Mouse (Mus musculus): ENCODE measurements around the gene Marveld2. TPM values are rescaled to one million over a fixed set of nuclear protein-coding genes. Genes with fewer than 3 reads are reported as not detected.
A peak's percentile ranks its signal among the peaks of the same experiment; 100 is the strongest.

Gene Marveld2
- polyA plus RNA-seq (2014; fragmentation: Nextera tagmentation; extraction: Ambion mirVana) = 6.1 and 8.4 TPM in 2 replicates

- ATAC-seq (ENCODE audit: low read depth) = peak; percentile 87
- Histone ChIP-seq H3K9me3 (ENCODE audit: control insufficient read depth, low read length) (no peaks in the 10 kb centered on the region), H3K9ac (ENCODE audit: low read depth, low read length) (peak within 1 kb of the TSS; percentile 64), H3K4me2 (ENCODE audit: low read depth, low read length) (peak within 1 kb of the TSS; percentile 87), H3K27ac (replicated peaks; ENCODE audit: low read depth, low read length) (peak within 1 kb of the TSS; percentile 10; the same call in 1 of the 2 replicates), H3K4me3 (ENCODE audit: low read depth, low read length) (peak within 1 kb of the TSS; percentile 56), H3K36me3 (ENCODE audit: control insufficient read depth, insufficient read depth, low read length) (peaks cover 42% of the 10 kb centered on the region), H3K27me3 (replicated peaks; ENCODE audit: control insufficient read depth, insufficient read depth, low read length) (peaks cover 23% of the 10 kb centered on the region), H3K4me1 (ENCODE audit: control insufficient read depth, insufficient read depth, low read length) (no peaks in the 10 kb centered on the region)
- DNase-seq (ENCODE audit: low spot score) = peak; percentile 38
- WGBS = 7% methylated on average over 37 of the region's 77 CpGs
Observed at GRCm38 (mm10) chr13:100616181-100617087, at the start of gene Marveld2. Marveld2 (minus strand) TSS chr13:100616971.

- DNase-seq (ENCODE audit: low spot score) (peak; percentile 80), ATAC-seq (ENCODE audit: low read depth) (no peak)
- whole genome bisulfite sequencing = 47% methylated on average over 4 of the region's 4 CpGs
- no peak overlapping the region for H3K9ac ChIP-seq (ENCODE audit: low read depth, low read length)
- no peaks in the 10 kb centered on the region for H3K9me3 ChIP-seq (ENCODE audit: control insufficient read depth, low read length)
- H3K27ac ChIP-seq (replicated peaks; ENCODE audit: low read depth, low read length) = no peak overlapping the region
- H3K27me3 ChIP-seq (replicated peaks; ENCODE audit: control insufficient read depth, insufficient read depth, low read length) = no peaks in the 10 kb centered on the region
- H3K4me2 ChIP-seq (ENCODE audit: low read depth, low read length) = no peak overlapping the region
- H3K4me1 ChIP-seq (ENCODE audit: control insufficient read depth, insufficient read depth, low read length) = no peaks in the 10 kb centered on the region
- H3K4me3 ChIP-seq (ENCODE audit: low read depth, low read length) = no peak overlapping the region
- H3K36me3 ChIP-seq (ENCODE audit: control insufficient read depth, insufficient read depth, low read length) = peaks cover 15% of the 10 kb centered on the region
Observed at GRCm38 (mm10) chr13:100659864-100660456, 43.2 kb upstream of the Marveld2 start.

- H3K9ac ChIP-seq (ENCODE audit: low read depth, low read length) = no peak overlapping the region
- WGBS = 93% methylated on average over 5 of the region's 5 CpGs
Observed at GRCm38 (mm10) chr13:100658091-100658490, 41.3 kb upstream of the Marveld2 start.

GRCm38 (mm10) chr13:100651439-100652186 lies 34.8 kb upstream of the Marveld2 start, which contains the start of gene Taf9:
Taf9 (plus strand) TSS chr13:100651579.
- Histone ChIP-seq H3K27me3 (replicated peaks; ENCODE audit: control insufficient read depth, insufficient read depth, low read length) (no peaks in the 10 kb centered on the region), H3K27ac (replicated peaks; ENCODE audit: low read depth, low read length) (peak within 1 kb of the TSS; percentile 97), H3K9ac (ENCODE audit: low read depth, low read length) (peak within 1 kb of the TSS; percentile 95), H3K4me2 (ENCODE audit: low read depth, low read length) (peak within 1 kb of the TSS; percentile 91), H3K4me1 (ENCODE audit: control insufficient read depth, insufficient read depth, low read length) (peaks cover 7% of the 10 kb centered on the region), H3K36me3 (ENCODE audit: control insufficient read depth, insufficient read depth, low read length) (peaks cover 25% of the 10 kb centered on the region), H3K4me3 (ENCODE audit: low read depth, low read length) (peak within 1 kb of the TSS; percentile 97), H3K9me3 (ENCODE audit: control insufficient read depth, low read length) (no peaks in the 10 kb centered on the region)
- under 1% methylated on average over 30 of the region's 63 CpGs for WGBS
- ATAC-seq (ENCODE audit: low read depth) (peak; percentile 70), DNase-seq (ENCODE audit: low spot score) (no peak)

More at GRCm38 (mm10) chr13:100658091-100658490, 41.3 kb upstream of the Marveld2 start:
- no peak overlapping the region for H3K4me3 ChIP-seq (ENCODE audit: low read depth, low read length)
- no peaks in the 10 kb centered on the region for H3K4me1 ChIP-seq (ENCODE audit: control insufficient read depth, insufficient read depth, low read length)
- no peaks in the 10 kb centered on the region for H3K9me3 ChIP-seq (ENCODE audit: control insufficient read depth, low read length)
- H3K27me3 ChIP-seq (replicated peaks; ENCODE audit: control insufficient read depth, insufficient read depth, low read length) = no peaks in the 10 kb centered on the region
- no peak overlapping the region for H3K4me2 ChIP-seq (ENCODE audit: low read depth, low read length)
- H3K27ac ChIP-seq (replicated peaks; ENCODE audit: low read depth, low read length) = no peak overlapping the region
- peaks cover 14% of the 10 kb centered on the region for H3K36me3 ChIP-seq (ENCODE audit: control insufficient read depth, insufficient read depth, low read length)
- ATAC-seq (ENCODE audit: low read depth) = no peak
- no peak for DNase-seq (ENCODE audit: low spot score)

- peak within 1 kb of the TSS; percentile 97 for H3K4me3 ChIP-seq (ENCODE audit: low read depth, low read length)
- WGBS = under 1% methylated on average over 36 of the region's 73 CpGs
- H3K36me3 ChIP-seq (ENCODE audit: control insufficient read depth, insufficient read depth, low read length) = peaks cover 30% of the 10 kb centered on the region
- peak within 1 kb of the TSS; percentile 97 for H3K27ac ChIP-seq (replicated peaks; ENCODE audit: low read depth, low read length)
- peak; percentile 99 for ATAC-seq (ENCODE audit: low read depth)
- DNase-seq (ENCODE audit: low spot score) = peak; percentile 94
- peaks cover 7% of the 10 kb centered on the region for H3K4me1 ChIP-seq (ENCODE audit: control insufficient read depth, insufficient read depth, low read length)
- peak within 1 kb of the TSS; percentile 95 for H3K9ac ChIP-seq (ENCODE audit: low read depth, low read length)
- H3K27me3 ChIP-seq (replicated peaks; ENCODE audit: control insufficient read depth, insufficient read depth, low read length) = no peaks in the 10 kb centered on the region
- H3K9me3 ChIP-seq (ENCODE audit: control insufficient read depth, low read length) = no peaks in the 10 kb centered on the region
- H3K4me2 ChIP-seq (ENCODE audit: low read depth, low read length) = peak within 1 kb of the TSS; percentile 91
Observed at GRCm38 (mm10) chr13:100650550-100651438, 34.0 kb upstream of the Marveld2 start, which contains the start of the genes Ak6 and Rad17. Ak6 (plus strand) TSS chr13:100650979. Rad17 (minus strand) TSS chr13:100651051.

GRCm38 (mm10) chr13:100648223-100648622 lies 31.5 kb upstream of the Marveld2 start:
- peaks cover 50% of the 10 kb centered on the region for H3K36me3 ChIP-seq (ENCODE audit: control insufficient read depth, insufficient read depth, low read length)
- peaks cover 7% of the 10 kb centered on the region for H3K4me1 ChIP-seq (ENCODE audit: control insufficient read depth, insufficient read depth, low read length)
- no peaks in the 10 kb centered on the region for H3K9me3 ChIP-seq (ENCODE audit: control insufficient read depth, low read length)
- H3K4me3 ChIP-seq (ENCODE audit: low read depth, low read length) = no peak overlapping the region
- H3K27me3 ChIP-seq (replicated peaks; ENCODE audit: control insufficient read depth, insufficient read depth, low read length) = no peaks in the 10 kb centered on the region
- H3K4me2 ChIP-seq (ENCODE audit: low read depth, low read length) = no peak overlapping the region
- no peak for DNase-seq (ENCODE audit: low spot score)
- H3K27ac ChIP-seq (replicated peaks; ENCODE audit: low read depth, low read length) = no peak overlapping the region
- H3K9ac ChIP-seq (ENCODE audit: low read depth, low read length) = no peak overlapping the region
- ATAC-seq (ENCODE audit: low read depth) = no peak
- 95% methylated on average over 8 of the region's 8 CpGs for WGBS

GRCm38 (mm10) chr13:100642471-100643209 lies 25.9 kb upstream of the Marveld2 start:
- Histone ChIP-seq H3K9me3 (ENCODE audit: control insufficient read depth, low read length) (no peaks in the 10 kb centered on the region), H3K4me3 (ENCODE audit: low read depth, low read length) (no peak overlapping the region), H3K4me1 (ENCODE audit: control insufficient read depth, insufficient read depth, low read length) (no peaks in the 10 kb centered on the region), H3K4me2 (ENCODE audit: low read depth, low read length) (no peak overlapping the region), H3K27ac (replicated peaks; ENCODE audit: low read depth, low read length) (no peak overlapping the region), H3K36me3 (ENCODE audit: control insufficient read depth, insufficient read depth, low read length) (peaks cover 86% of the 10 kb centered on the region), H3K9ac (ENCODE audit: low read depth, low read length) (no peak overlapping the region), H3K27me3 (replicated peaks; ENCODE audit: control insufficient read depth, insufficient read depth, low read length) (no peaks in the 10 kb centered on the region)
- no peak for ATAC-seq (ENCODE audit: low read depth)
- 89% methylated on average over 4 of the region's 4 CpGs for WGBS
- no peak for DNase-seq (ENCODE audit: low spot score)

All from embryonic facial prominence, embryonic 14.5 days (tissue).